Mouse (Mus musculus): ENCODE measurements around the gene Lce1l. TPM values are rescaled to one million over a fixed set of nuclear protein-coding genes. Genes with fewer than 3 reads are reported as not detected.
"Not testable (repeated sequence)": the region's sequence is repeated elsewhere in the genome, so short reads cannot be mapped to it uniquely, and the experiment has no call there.

The Lce1l gene
- polyA plus RNA-seq (2012; ENCODE audit: insufficient read depth, insufficient read length, missing spikeins) = not detected in 2 replicates

- TF ChIP-seq POLR2A (IDR thresholded peaks at IDR 0.05; ENCODE audit: borderline replicate concordance, low read depth, low read length) = no peak
- TF ChIP-seq CTCF (IDR thresholded peaks at IDR 0.05; ENCODE audit: low read depth, low read length) = no peak
- Histone ChIP-seq H3K27ac (ENCODE audit: insufficient read depth, low read depth, low read length) (no peak within 1 kb of the TSS), H3K4me1 (ENCODE audit: control insufficient read depth, insufficient read depth, low read length) (no peaks in the 10 kb centered on the region), H3K4me3 (ENCODE audit: insufficient read depth, low read length) (no peak within 1 kb of the TSS)
Measured at GRCm38 (mm10) chr3:92851186-92851585, at the start of gene Lce1l. TSS of gene Lce1l (minus strand) at chr3:92851286.

DNA sequence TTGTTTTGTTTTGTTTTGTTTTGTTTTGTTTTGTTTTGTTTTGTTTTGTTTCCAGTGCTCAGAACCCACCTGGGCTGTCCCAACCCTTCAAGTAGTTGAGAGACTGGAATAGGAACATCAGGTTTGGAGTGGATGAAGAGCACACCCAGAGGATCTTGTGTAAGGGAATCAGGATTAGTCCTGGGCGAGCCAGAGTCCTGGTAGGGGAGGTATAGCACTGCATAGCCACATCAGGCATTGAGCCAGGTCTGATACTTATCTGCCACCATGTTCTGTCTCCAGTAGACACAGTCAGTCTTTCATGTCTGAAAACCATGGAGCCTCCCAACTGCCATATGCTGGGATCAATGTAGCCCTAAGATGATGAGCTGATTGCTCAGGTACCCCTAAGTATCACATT, 43.4 kb upstream of the Lce1l start:
- Histone ChIP-seq H3K4me3 (ENCODE audit: insufficient read depth, low read length) (no peak overlapping the region), H3K27ac (ENCODE audit: insufficient read depth, low read depth, low read length) (no peak overlapping the region)
- TF ChIP-seq POLR2A (IDR thresholded peaks at IDR 0.05; ENCODE audit: borderline replicate concordance, low read depth, low read length) = no peak
- no peak for TF ChIP-seq CTCF (IDR thresholded peaks at IDR 0.05; ENCODE audit: low read depth, low read length)

GRCm38 (mm10) chr3:92894063-92894462, 43.0 kb upstream of the Lce1l start:
- no peak overlapping the region for H3K4me3 ChIP-seq (ENCODE audit: insufficient read depth, low read length)
- no peaks in the 10 kb centered on the region for H3K4me1 ChIP-seq (ENCODE audit: control insufficient read depth, insufficient read depth, low read length)
- no peak for TF ChIP-seq POLR2A (IDR thresholded peaks at IDR 0.05; ENCODE audit: borderline replicate concordance, low read depth, low read length)
- TF ChIP-seq CTCF (IDR thresholded peaks at IDR 0.05; ENCODE audit: low read depth, low read length) = no peak
- H3K27ac ChIP-seq (ENCODE audit: insufficient read depth, low read depth, low read length) = no peak overlapping the region

More for the DNA sequence above, 43.4 kb upstream of the Lce1l start:
- H3K4me1 ChIP-seq (ENCODE audit: control insufficient read depth, insufficient read depth, low read length) = no peaks in the 10 kb centered on the region

GRCm38 (mm10) chr3:92874180-92874579, 23.1 kb upstream of the Lce1l start:
- Histone ChIP-seq H3K27ac (ENCODE audit: insufficient read depth, low read depth, low read length) (no peak overlapping the region), H3K4me1 (ENCODE audit: control insufficient read depth, insufficient read depth, low read length) (no peaks in the 10 kb centered on the region), H3K4me3 (ENCODE audit: insufficient read depth, low read length) (no peak overlapping the region)
- no peak for TF ChIP-seq CTCF (IDR thresholded peaks at IDR 0.05; ENCODE audit: low read depth, low read length)
- no peak for TF ChIP-seq POLR2A (IDR thresholded peaks at IDR 0.05; ENCODE audit: borderline replicate concordance, low read depth, low read length)

DNA sequence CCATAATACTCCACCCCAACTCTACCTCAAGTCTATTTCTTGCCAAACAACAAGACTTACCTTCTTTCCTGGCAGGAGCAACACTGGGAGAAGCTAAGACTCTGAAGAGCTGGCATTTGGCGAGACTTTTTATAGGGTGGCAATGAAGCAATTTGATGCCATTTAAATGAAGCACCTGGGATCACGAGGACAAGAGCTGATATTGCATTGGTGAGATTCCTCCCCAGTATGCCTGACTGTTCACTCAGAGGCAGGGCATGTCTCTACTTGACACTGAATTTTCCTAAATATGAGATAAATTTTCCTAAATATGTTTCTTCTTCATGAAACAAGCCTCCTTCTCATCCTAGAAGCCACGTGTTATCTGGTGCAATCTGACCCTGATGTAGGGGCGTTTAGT, 19.0 kb upstream of the Lce1l start, which contains the start of gene 2310050C09Rik:
2310050C09Rik (minus strand) TSS at position 101 of the 400 bp plus-strand sequence.
- H3K27ac ChIP-seq (ENCODE audit: insufficient read depth, low read depth, low read length) = no peak within 1 kb of the TSS
- no peak for TF ChIP-seq POLR2A (IDR thresholded peaks at IDR 0.05; ENCODE audit: borderline replicate concordance, low read depth, low read length)
- TF ChIP-seq CTCF (IDR thresholded peaks at IDR 0.05; ENCODE audit: low read depth, low read length) = no peak
- no peaks in the 10 kb centered on the region for H3K4me1 ChIP-seq (ENCODE audit: control insufficient read depth, insufficient read depth, low read length)
- H3K4me3 ChIP-seq (ENCODE audit: insufficient read depth, low read length) = no peak within 1 kb of the TSS

- no peak within 1 kb of the TSS for H3K27ac ChIP-seq (ENCODE audit: insufficient read depth, low read depth, low read length)
- TF ChIP-seq CTCF (IDR thresholded peaks at IDR 0.05; ENCODE audit: low read depth, low read length) = no peak
- no peak for TF ChIP-seq POLR2A (IDR thresholded peaks at IDR 0.05; ENCODE audit: borderline replicate concordance, low read depth, low read length)
- H3K4me3 ChIP-seq (ENCODE audit: insufficient read depth, low read length) = no peak within 1 kb of the TSS
- no peaks in the 10 kb centered on the region for H3K4me1 ChIP-seq (ENCODE audit: control insufficient read depth, insufficient read depth, low read length)
Measured at GRCm38 (mm10) chr3:92827108-92827507, 24.0 kb downstream of the Lce1l start, which contains the start of gene Kprp. TSS of gene Kprp (minus strand) at chr3:92827247.

DNA sequence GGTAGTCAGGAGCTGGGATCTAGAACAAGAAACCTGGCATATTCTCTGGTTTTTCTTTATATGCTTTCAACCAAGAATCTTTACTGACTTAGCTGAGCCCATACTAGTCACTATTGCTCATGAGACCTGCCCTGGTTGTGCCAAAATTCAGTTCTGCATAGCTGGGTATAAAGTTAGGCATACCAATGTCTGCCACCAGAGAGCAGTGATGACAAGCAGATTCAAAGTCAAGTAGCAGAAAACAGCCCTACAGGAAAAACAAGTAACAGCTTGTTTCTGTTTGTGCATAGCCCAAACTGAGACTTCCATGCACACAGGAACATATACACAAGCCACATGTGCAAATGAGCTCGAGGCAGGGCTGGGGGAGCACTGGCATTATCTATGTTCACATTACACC, 25.3 kb downstream of the Lce1l start:
- TF ChIP-seq CTCF (IDR thresholded peaks at IDR 0.05; ENCODE audit: low read depth, low read length) (no peak), POLR2A (IDR thresholded peaks at IDR 0.05; ENCODE audit: borderline replicate concordance, low read depth, low read length) (no peak)

GRCm38 (mm10) chr3:92816036-92816435, 35.0 kb downstream of the Lce1l start:
- H3K27ac ChIP-seq (ENCODE audit: insufficient read depth, low read depth, low read length); H3K4me3 ChIP-seq (ENCODE audit: insufficient read depth, low read length); H3K4me1 ChIP-seq (ENCODE audit: control insufficient read depth, insufficient read depth, low read length): not testable (repeated sequence)

More for the DNA sequence above, 25.3 kb downstream of the Lce1l start:
- Histone ChIP-seq H3K4me1 (ENCODE audit: control insufficient read depth, insufficient read depth, low read length) (no peaks in the 10 kb centered on the region), H3K4me3 (ENCODE audit: insufficient read depth, low read length) (no peak overlapping the region), H3K27ac (ENCODE audit: insufficient read depth, low read depth, low read length) (no peak overlapping the region)

DNA sequence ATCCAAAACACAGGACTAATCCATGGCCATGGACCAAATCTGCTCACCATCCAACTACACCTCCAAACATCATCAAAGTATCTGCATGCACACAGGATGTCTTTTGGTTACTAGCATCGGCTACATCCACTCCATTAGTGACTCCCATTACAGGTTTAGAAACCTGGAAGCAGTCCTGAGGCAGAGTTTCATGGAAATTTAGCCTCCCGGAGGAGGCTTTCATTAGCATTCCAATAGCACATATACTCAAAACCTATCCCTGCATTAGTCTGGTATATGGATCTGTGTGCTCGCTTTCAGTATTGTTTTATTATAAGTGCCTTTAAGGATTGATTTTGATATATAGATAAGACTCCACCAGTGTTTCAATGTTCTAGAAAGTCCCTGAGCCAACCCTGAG, 35.5 kb downstream of the Lce1l start:
- TF ChIP-seq CTCF (IDR thresholded peaks at IDR 0.05; ENCODE audit: low read depth, low read length) (no peak), POLR2A (IDR thresholded peaks at IDR 0.05; ENCODE audit: borderline replicate concordance, low read depth, low read length) (no peak)

GRCm38 (mm10) chr3:92807791-92808190, 43.3 kb downstream of the Lce1l start, which contains the start of gene Lce1k:
TSS of gene Lce1k (minus strand) at chr3:92807891.
- TF ChIP-seq CTCF (IDR thresholded peaks at IDR 0.05; ENCODE audit: low read depth, low read length) (no peak), POLR2A (IDR thresholded peaks at IDR 0.05; ENCODE audit: borderline replicate concordance, low read depth, low read length) (no peak)
- no peak within 1 kb of the TSS for H3K4me3 ChIP-seq (ENCODE audit: insufficient read depth, low read length)
- no peaks in the 10 kb centered on the region for H3K4me1 ChIP-seq (ENCODE audit: control insufficient read depth, insufficient read depth, low read length)
- no peak within 1 kb of the TSS for H3K27ac ChIP-seq (ENCODE audit: insufficient read depth, low read depth, low read length)

More for the DNA sequence above, 35.5 kb downstream of the Lce1l start:
- Histone ChIP-seq H3K4me3 (ENCODE audit: insufficient read depth, low read length) (no peak overlapping the region), H3K4me1 (ENCODE audit: control insufficient read depth, insufficient read depth, low read length) (no peaks in the 10 kb centered on the region), H3K27ac (ENCODE audit: insufficient read depth, low read depth, low read length) (no peak overlapping the region)

Other genes starting within 250 kb of the Lce1l start
- gene 2210017I01Rik, start 243.8 kb downstream of the Lce1l start, polyA plus RNA-seq (2012; ENCODE audit: insufficient read depth, insufficient read length, missing spikeins) = not detected in 2 replicates
- not detected in 2 replicates for gene Lce6a, start 229.6 kb downstream of the Lce1l start, polyA plus RNA-seq (2012; ENCODE audit: insufficient read depth, insufficient read length, missing spikeins)
- gene Lce1a1, start 203.0 kb downstream of the Lce1l start, polyA plus RNA-seq (2012; ENCODE audit: insufficient read depth, insufficient read length, missing spikeins) = not detected in 2 replicates
- gene Lce1b, start 194.4 kb downstream of the Lce1l start, polyA plus RNA-seq (2012; ENCODE audit: insufficient read depth, insufficient read length, missing spikeins) = not detected in 2 replicates
- gene Lce1a2, start 181.0 kb downstream of the Lce1l start, polyA plus RNA-seq (2012; ENCODE audit: insufficient read depth, insufficient read length, missing spikeins) = not detected in 2 replicates
- gene Lce1c, start 172.0 kb downstream of the Lce1l start, polyA plus RNA-seq (2012; ENCODE audit: insufficient read depth, insufficient read length, missing spikeins) = not detected in 2 replicates
- not detected in 2 replicates for gene Lce1d, start 164.1 kb downstream of the Lce1l start, polyA plus RNA-seq (2012; ENCODE audit: insufficient read depth, insufficient read length, missing spikeins)
- not detected in 2 replicates for gene Lce1e, start 142.2 kb downstream of the Lce1l start, polyA plus RNA-seq (2012; ENCODE audit: insufficient read depth, insufficient read length, missing spikeins)
- not detected in 2 replicates for gene Lce1f, start 130.9 kb downstream of the Lce1l start, polyA plus RNA-seq (2012; ENCODE audit: insufficient read depth, insufficient read length, missing spikeins)
- not detected in 2 replicates for gene Gm38119, start 112.2 kb downstream of the Lce1l start, polyA plus RNA-seq (2012; ENCODE audit: insufficient read depth, insufficient read length, missing spikeins)
- not detected in 2 replicates for gene Lce1g, start 98.9 kb downstream of the Lce1l start, polyA plus RNA-seq (2012; ENCODE audit: insufficient read depth, insufficient read length, missing spikeins)
- gene Lce1h, start 86.2 kb downstream of the Lce1l start, polyA plus RNA-seq (2012; ENCODE audit: insufficient read depth, insufficient read length, missing spikeins) = not detected in 2 replicates
- gene Lce1i, start 72.4 kb downstream of the Lce1l start, polyA plus RNA-seq (2012; ENCODE audit: insufficient read depth, insufficient read length, missing spikeins) = not detected in 2 replicates
- gene Lce1j, start 60.8 kb downstream of the Lce1l start, polyA plus RNA-seq (2012; ENCODE audit: insufficient read depth, insufficient read length, missing spikeins) = not detected in 2 replicates
- gene Lce1k, start 43.4 kb downstream of the Lce1l start, polyA plus RNA-seq (2012; ENCODE audit: insufficient read depth, insufficient read length, missing spikeins) = not detected in 2 replicates
- gene Kprp, start 24.0 kb downstream of the Lce1l start, polyA plus RNA-seq (2012; ENCODE audit: insufficient read depth, insufficient read length, missing spikeins) = not detected in 2 replicates
- not detected in 2 replicates for gene 2310050C09Rik, start 18.9 kb upstream of the Lce1l start, polyA plus RNA-seq (2012; ENCODE audit: insufficient read depth, insufficient read length, missing spikeins)
- gene Lce3a, start 74.9 kb upstream of the Lce1l start, polyA plus RNA-seq (2012; ENCODE audit: insufficient read depth, insufficient read length, missing spikeins) = not detected in 2 replicates
- not detected in 2 replicates for gene Lce3b, start 81.7 kb upstream of the Lce1l start, polyA plus RNA-seq (2012; ENCODE audit: insufficient read depth, insufficient read length, missing spikeins)
- not detected in 2 replicates for gene Lce3c, start 93.2 kb upstream of the Lce1l start, polyA plus RNA-seq (2012; ENCODE audit: insufficient read depth, insufficient read length, missing spikeins)
- gene Lce3d, start 106.1 kb upstream of the Lce1l start, polyA plus RNA-seq (2012; ENCODE audit: insufficient read depth, insufficient read length, missing spikeins) = not detected in 2 replicates
- gene Lce3e, start 115.8 kb upstream of the Lce1l start, polyA plus RNA-seq (2012; ENCODE audit: insufficient read depth, insufficient read length, missing spikeins) = not detected in 2 replicates
- not detected in 2 replicates for gene Lce3f, start 140.9 kb upstream of the Lce1l start, polyA plus RNA-seq (2012; ENCODE audit: insufficient read depth, insufficient read length, missing spikeins)
- not detected in 2 replicates for gene Crct1, start 164.4 kb upstream of the Lce1l start, polyA plus RNA-seq (2012; ENCODE audit: insufficient read depth, insufficient read length, missing spikeins)
- not detected in 2 replicates for gene Lce1m, start 167.8 kb upstream of the Lce1l start, polyA plus RNA-seq (2012; ENCODE audit: insufficient read depth, insufficient read length, missing spikeins)
- gene Gm4858, start 217.5 kb upstream of the Lce1l start, polyA plus RNA-seq (2012; ENCODE audit: insufficient read depth, insufficient read length, missing spikeins) = not detected in 2 replicates